Mouse (Mus musculus): ENCODE measurements at regions not wholly inside any gene's neighbourhood (a gene's known extent, or its start where the extent isn't known, plus 50 kb on each side); places are given as distances from the start of the nearest gene placed in this dataset.

DNA sequence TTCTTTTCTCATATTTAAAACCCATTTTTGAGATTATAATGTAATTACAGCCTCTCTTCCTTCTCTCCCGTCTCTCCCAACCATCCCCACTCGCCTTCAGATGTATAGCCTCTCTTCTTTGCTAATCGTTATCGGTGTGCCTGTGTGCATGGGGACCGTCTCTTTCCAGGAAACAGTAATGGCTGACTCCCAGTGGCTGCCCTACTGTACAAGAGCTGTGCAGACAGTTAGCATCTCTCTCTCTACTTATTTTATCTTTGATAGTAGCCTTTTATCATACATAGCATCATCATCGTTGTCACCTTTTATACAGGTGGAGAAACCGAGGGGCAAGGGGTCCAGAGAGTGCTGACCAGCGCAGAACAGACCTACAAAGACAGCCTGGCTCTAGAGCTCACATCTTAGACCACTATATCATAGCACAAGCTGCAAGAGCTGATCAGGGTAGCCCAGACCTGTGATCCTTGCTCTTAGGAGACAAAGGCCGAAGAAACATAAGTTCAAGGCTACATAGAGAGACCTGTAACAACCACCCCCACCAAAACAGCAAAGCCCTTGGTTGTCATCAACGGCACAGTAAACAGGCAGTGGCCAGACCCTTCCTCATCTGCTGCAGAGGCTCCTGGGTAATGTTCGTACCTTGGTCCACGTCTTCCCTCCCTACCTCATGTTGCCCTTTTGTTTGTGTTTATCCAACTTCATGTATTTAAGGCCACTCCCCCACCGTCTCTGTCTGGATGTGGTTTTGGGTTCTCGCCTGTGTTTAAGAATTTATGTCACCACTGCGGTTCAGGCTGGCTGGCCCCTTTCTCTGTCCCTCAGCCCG, 103.1 kb upstream of the Cpm start:
- H3K36me3 ChIP-seq, result no peaks in the 10 kb centered on the region
- no peak overlapping the region for H3K4me3 ChIP-seq
- 78% methylated on average over 16 of the region's 16 CpGs for WGBS
- H3K4me2 ChIP-seq, result no peak overlapping the region
- no peaks in the 10 kb centered on the region for H3K27me3 ChIP-seq
- ATAC-seq (ENCODE audit: low read depth), result no peak
- no peaks in the 10 kb centered on the region for H3K4me1 ChIP-seq (replicated peaks)
- H3K9ac ChIP-seq, result no peak overlapping the region
- H3K27ac ChIP-seq (replicated peaks), result no peak overlapping the region
- no peaks in the 10 kb centered on the region for H3K9me3 ChIP-seq

GRCm38 (mm10) chr10:117525608-117526007, 103.7 kb upstream of the Cpm start:
- no peaks in the 10 kb centered on the region for H3K4me1 ChIP-seq (replicated peaks)

DNA sequence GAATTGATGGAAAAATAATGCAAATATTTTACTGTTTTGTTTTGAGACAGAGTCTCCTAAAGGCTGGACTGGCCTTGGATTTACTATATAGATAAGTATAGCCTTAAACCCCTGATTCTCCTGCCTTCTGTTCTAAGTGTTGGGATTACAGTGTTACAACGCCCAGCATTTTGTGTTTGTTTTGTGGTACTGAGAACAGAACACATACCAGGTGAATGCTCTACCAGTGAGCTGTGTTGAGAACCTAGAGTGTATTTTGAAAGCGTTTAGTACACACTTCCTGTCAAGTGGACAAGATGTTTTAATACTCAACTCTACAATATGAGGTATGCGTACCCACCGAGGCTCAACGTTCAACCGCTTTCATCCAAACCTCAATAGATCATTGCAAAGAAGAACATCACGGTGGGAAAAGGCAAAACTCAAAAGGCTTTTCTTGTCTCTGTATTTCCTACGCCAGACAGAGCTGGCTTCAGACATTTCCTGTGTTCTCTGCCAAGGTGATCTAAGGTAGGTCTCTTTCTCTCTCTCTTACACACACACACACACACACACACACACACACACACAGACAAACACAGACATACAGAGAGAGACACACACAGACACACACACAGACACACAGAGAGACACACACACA, 104.3 kb upstream of the Cpm start:
- no peaks in the 10 kb centered on the region for H3K4me1 ChIP-seq (replicated peaks)
- no peaks in the 10 kb centered on the region for H3K27me3 ChIP-seq
- 84% methylated on average over 8 of the region's 8 CpGs for WGBS
- no peak overlapping the region for H3K9ac ChIP-seq
- H3K27ac ChIP-seq (replicated peaks), result no peak overlapping the region
- H3K4me2 ChIP-seq, result no peak overlapping the region
- no peaks in the 10 kb centered on the region for H3K36me3 ChIP-seq
- no peak overlapping the region for H3K4me3 ChIP-seq
- H3K9me3 ChIP-seq, result no peaks in the 10 kb centered on the region
- no peak for ATAC-seq (ENCODE audit: low read depth)

More at GRCm38 (mm10) chr10:117525608-117526007, 103.7 kb upstream of the Cpm start:
- Histone ChIP-seq H3K9ac (no peak overlapping the region), H3K4me2 (no peak overlapping the region), H3K9me3 (no peaks in the 10 kb centered on the region), H3K27me3 (no peaks in the 10 kb centered on the region), H3K36me3 (no peaks in the 10 kb centered on the region), H3K4me3 (no peak overlapping the region), H3K27ac (replicated peaks) (no peak overlapping the region)
- 56% methylated on average over 3 of the region's 3 CpGs for WGBS
- ATAC-seq (ENCODE audit: low read depth), result no peak

DNA sequence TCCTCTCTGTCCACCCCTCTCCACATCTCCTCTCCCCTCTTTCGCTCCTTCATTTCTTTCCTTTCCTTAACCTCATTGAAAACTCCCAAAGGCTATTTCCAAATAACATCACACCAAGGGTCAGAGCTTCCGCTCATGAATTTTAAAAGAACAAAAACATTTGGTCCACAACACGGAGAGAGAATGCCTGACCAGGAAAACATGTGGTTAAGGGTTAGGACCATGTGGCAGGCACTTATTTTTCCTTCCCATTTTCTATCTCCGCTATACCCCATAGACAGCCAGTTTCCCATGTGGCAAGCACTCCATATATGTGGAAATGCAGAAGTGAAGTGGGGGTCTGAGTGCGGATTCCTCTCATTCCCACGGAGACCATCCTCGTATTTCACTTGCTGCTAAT, 105.2 kb upstream of the Cpm start:
- no peak for ATAC-seq (ENCODE audit: low read depth)
- Histone ChIP-seq H3K36me3 (no peaks in the 10 kb centered on the region), H3K9me3 (no peaks in the 10 kb centered on the region), H3K4me2 (no peak overlapping the region), H3K27ac (replicated peaks) (no peak overlapping the region), H3K4me3 (no peak overlapping the region), H3K4me1 (replicated peaks) (peaks cover 7% of the 10 kb centered on the region; the same call in 1 of the 2 replicates), H3K27me3 (no peaks in the 10 kb centered on the region), H3K9ac (no peak overlapping the region)
- 81% methylated on average over 7 of the region's 7 CpGs for WGBS

GRCm38 (mm10) chr10:117522906-117523829, 106.1 kb upstream of the Cpm start:
- Histone ChIP-seq H3K27ac (replicated peaks) (no peak overlapping the region), H3K36me3 (no peaks in the 10 kb centered on the region), H3K4me3 (no peak overlapping the region), H3K4me1 (replicated peaks) (peaks cover 7% of the 10 kb centered on the region; the same call in 1 of the 2 replicates), H3K9ac (no peak overlapping the region), H3K4me2 (no peak overlapping the region), H3K27me3 (no peaks in the 10 kb centered on the region), H3K9me3 (no peaks in the 10 kb centered on the region)
- WGBS, result 89% methylated on average over 10 of the region's 10 CpGs
- no peak for ATAC-seq (ENCODE audit: low read depth)

DNA sequence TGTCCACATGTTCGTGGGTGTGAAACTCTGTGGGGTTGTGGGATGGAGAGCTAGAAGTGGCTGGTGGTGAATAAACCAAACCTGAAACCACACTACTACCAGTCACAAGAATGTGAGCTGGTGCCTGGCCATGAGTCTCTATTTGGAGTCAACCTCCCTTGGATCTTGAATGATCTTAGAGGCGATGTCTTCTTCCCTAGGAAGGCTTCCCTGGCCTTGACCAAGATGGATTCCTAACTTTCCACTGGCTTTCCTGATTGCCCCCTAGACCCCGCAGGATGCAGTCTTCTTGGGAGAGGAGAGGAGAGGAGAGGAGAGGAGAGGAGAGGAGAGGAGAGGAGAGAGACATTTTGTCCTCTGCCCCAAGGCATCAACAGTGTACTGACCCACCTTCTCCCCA, 106.9 kb upstream of the Cpm start:
- ATAC-seq (ENCODE audit: low read depth), result no peak
- WGBS, result 95% methylated on average over 3 of the region's 3 CpGs
- Histone ChIP-seq H3K4me1 (replicated peaks) (peaks cover 9% of the 10 kb centered on the region; the same call in 1 of the 2 replicates), H3K9ac (no peak overlapping the region), H3K36me3 (no peaks in the 10 kb centered on the region), H3K27ac (replicated peaks) (no peak overlapping the region), H3K9me3 (no peaks in the 10 kb centered on the region), H3K4me2 (no peak overlapping the region), H3K27me3 (no peaks in the 10 kb centered on the region), H3K4me3 (no peak overlapping the region)

- no peak overlapping the region for H3K27ac ChIP-seq (replicated peaks)
- no peaks in the 10 kb centered on the region for H3K9me3 ChIP-seq
- H3K4me1 ChIP-seq (replicated peaks), result peaks cover 13% of the 10 kb centered on the region; the same call in 1 of the 2 replicates
- no peak overlapping the region for H3K4me3 ChIP-seq
- ATAC-seq (ENCODE audit: low read depth), result no peak
- H3K4me2 ChIP-seq, result no peak overlapping the region
- no peak overlapping the region for H3K9ac ChIP-seq
- no peaks in the 10 kb centered on the region for H3K36me3 ChIP-seq
- H3K27me3 ChIP-seq, result no peaks in the 10 kb centered on the region
- 69% methylated on average over 23 of the region's 23 CpGs for WGBS
These were observed 107.7 kb upstream of the Cpm start for GRCm38 (mm10) chr10:117521315-117522270.

GRCm38 (mm10) chr10:117520536-117521314, 108.6 kb upstream of the Cpm start:
- Histone ChIP-seq H3K36me3 (no peaks in the 10 kb centered on the region), H3K9me3 (no peaks in the 10 kb centered on the region), H3K27me3 (no peaks in the 10 kb centered on the region), H3K4me1 (replicated peaks) (peaks cover 13% of the 10 kb centered on the region; the same call in 1 of the 2 replicates), H3K9ac (no peak overlapping the region), H3K27ac (replicated peaks) (no peak overlapping the region), H3K4me3 (no peak overlapping the region), H3K4me2 (no peak overlapping the region)
- WGBS, result 91% methylated on average over 8 of the region's 8 CpGs
- ATAC-seq (ENCODE audit: low read depth), result no peak

- Histone ChIP-seq H3K4me2 (no peak overlapping the region), H3K27me3 (no peaks in the 10 kb centered on the region), H3K4me1 (replicated peaks) (peaks cover 13% of the 10 kb centered on the region; the same call in 1 of the 2 replicates), H3K9ac (no peak overlapping the region), H3K9me3 (no peaks in the 10 kb centered on the region), H3K4me3 (no peak overlapping the region), H3K36me3 (no peaks in the 10 kb centered on the region), H3K27ac (replicated peaks) (no peak overlapping the region)
- no peak for ATAC-seq (ENCODE audit: low read depth)
- 21% methylated on average over 8 of the region's 8 CpGs for WGBS
These were observed 109.4 kb upstream of the Cpm start for GRCm38 (mm10) chr10:117519670-117520535.
